Mouse (Mus musculus): Measurements from ENCODE around the gene Nrarp. TPM values are rescaled to one million over a fixed set of nuclear protein-coding genes. Genes with fewer than 3 reads are reported as not detected.

The Nrarp gene
- total RNA-seq, 1 experiment from 2014 or later = 2.2 TPM

DNA sequence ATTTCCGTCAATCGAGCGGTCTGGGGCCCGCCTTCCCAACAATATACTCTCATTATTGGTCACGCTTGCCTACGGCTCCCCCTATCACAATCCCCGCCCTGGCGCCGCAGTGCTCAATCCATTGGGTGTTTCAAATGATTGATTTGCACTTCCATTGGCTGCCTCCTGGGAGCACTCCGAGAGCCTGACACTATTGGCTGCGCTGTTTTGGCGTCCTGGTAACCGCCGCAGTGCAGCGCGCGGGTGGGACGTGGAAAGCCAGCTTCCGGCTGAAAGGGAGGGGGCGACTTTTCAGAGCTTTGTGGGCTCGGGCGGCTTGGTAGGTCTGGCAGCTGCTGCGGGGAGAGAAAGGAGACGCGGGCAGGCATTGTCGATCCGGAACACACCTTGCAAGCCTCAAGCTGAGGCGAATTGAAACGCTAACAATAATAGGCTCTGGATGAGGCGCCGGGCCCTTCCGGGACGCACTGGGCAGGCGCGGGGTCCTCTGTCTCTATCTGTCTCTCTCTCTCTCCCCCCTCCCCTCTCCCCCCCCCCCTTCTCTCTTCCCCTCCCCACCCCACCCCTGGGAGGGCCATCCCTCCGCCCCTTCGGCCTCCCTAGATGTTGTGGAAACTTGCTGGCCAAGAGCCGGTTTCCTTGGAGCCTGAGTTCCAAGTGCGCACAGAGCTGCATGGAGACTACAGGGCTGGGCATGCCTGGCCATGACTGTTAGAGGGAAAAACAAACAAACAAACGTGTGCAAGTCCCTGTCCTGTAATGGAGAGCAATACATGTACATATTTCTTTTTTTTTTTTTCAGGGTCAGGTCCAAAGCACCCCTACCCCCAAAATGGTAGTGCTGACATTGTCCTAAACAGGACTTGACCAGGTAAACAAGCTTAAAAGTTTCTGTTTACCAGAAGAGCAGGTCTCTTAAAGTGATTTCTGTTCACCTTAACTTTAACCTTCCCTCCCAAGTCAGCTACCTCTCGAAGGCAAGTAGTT lies 44.5 kb downstream of the Nrarp start:
- ATAC-seq (replicated peaks; ENCODE audit: low read depth, poor library complexity, severe bottlenecking) = peak; percentile 70

DNA sequence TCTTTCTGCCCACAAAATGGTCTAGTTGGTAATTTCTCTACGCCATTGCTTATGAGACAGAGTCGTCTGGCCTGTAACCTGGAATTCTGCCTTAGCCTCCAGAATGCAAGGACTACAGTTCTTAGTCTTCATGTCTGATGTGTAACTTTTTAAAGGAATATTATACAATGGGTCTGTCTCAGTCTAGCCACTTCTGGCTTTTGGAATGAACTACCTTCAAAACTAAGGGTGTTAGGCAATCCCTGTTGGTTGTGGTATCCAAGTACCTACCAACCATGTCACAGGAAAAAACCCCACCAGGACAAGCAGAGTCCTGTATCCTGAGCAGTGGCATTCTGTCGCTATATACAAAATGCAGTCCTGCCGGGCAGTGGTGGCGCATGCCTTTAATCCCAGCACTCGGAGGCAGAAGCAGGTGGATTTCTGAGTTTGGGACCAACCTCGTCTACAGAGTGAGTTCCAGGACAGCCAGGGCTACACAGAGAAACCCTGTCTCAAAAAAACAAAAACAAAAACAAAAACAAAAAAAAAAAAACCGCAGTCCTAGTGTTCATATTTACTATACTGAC lies 45.3 kb downstream of the Nrarp start:
- ATAC-seq (replicated peaks; ENCODE audit: low read depth, poor library complexity, severe bottlenecking) = no peak

- no peak for ATAC-seq (replicated peaks; ENCODE audit: low read depth, poor library complexity, severe bottlenecking)
Measured at GRCm38 (mm10) chr2:25226864-25227263, 46.3 kb downstream of the Nrarp start.

DNA sequence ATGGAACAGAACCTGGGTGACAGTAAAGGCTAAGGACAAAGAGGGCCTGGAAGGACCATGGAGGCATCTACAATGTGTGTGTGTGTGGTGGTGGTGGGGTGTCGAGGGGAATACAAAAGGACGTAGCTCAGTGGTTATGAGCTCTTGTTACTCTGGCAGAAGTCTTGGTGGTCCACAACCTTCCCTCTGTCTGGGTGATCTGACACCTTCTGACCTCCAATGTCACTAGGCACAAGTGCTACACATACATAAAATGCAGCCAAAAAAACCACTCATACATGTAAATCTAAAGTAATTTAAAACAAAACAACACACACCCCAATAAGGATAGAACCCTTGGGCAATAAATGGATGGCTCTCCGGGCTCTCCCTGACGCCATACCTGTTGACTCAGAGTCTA lies 46.8 kb downstream of the Nrarp start:
- ATAC-seq (replicated peaks; ENCODE audit: low read depth, poor library complexity, severe bottlenecking) = no peak

DNA sequence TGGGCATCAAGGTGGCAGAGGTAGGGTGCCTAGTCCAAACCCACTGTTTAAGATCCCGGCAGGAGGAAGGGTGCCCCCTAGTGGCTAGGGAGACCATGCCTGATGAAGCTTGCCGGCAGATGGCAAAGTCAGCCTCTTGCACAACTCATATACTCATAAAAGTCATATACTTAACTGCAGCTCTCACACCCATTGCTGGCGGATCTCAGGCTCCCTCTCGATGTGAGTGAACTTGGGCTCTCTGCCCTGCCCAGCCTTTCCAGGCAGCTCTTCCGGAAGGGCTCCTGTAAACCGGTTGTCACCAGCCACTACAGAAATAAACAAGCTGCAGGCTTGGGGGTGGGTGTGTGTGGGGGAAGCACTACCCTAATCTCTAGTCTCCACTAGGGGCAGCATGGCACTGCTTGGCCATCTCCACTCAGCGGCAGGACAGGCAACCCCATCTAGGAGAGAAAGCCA lies 47.9 kb downstream of the Nrarp start:
- ATAC-seq (replicated peaks; ENCODE audit: low read depth, poor library complexity, severe bottlenecking) = peak; percentile 49

DNA sequence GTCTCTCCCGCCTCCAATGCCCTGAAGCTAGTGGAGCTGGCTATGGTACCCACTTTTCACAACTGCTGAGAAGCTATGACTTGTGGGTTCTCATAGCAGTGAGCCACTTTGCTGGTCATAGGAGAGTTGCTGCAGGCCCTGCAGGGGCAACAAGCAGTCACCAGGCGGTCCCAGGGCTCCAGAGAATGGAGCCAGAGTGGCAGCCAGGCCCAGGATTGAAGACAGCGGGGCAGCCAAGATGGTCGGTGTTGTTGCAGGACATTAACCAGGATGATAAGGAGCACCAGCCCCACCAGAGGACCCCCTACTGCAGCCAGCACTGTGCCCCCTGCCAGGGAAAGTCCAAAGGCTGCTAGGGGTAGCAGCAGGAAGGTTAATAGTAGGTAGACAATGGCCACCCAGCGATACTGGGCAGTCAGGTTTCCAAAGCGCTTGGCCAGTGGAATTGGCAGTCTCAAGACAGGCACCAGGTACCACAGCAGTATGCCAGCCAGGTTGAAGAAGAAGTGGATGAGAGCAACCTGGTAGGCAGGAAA lies 48.5 kb downstream of the Nrarp start:
- ATAC-seq (replicated peaks; ENCODE audit: low read depth, poor library complexity, severe bottlenecking) = no peak

GRCm38 (mm10) chr2:25229582-25229981 lies 49.0 kb downstream of the Nrarp start:
- no peak for ATAC-seq (replicated peaks; ENCODE audit: low read depth, poor library complexity, severe bottlenecking)

DNA sequence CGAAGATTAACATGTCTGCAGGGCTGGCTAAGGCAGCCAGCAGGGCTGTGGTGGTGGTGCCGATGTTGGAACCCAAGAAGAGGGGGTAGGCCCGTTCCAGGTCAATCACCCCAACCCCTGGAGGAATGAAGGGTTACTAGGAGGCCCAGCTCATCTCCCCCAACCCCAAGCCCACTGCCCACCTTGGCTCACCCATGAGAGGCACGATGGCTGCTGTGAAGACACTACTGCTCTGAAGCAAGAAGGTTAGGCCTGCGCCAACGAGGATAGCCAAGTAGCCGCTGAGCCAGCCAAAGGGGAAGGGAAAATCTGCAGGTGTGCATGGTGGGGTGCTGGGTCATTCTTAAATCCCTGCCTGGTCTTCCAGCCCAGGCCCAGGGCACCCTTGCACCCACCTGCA lies 50.0 kb downstream of the Nrarp start:
- ATAC-seq (replicated peaks; ENCODE audit: low read depth, poor library complexity, severe bottlenecking) = no peak

DNA sequence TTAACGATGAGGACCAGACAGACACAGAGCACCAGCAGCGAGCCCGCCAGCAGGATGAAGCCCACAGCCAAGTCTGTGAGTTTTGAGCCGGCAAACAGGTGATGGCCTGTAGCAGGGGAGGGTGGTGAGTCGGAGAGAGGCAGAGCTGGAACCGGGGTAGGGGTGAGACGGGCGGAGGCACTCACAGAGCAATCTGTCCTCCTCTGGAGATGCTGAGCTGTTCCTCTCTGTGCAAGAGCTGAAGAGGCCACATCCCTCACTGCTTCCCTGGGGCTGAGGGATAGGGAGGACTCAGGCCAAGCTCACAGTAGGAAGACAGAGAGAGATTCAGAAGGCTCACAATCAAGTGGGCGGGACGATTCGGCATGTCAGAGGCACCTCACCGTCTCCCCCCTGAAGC lies 50.5 kb downstream of the Nrarp start:
- no peak for ATAC-seq (replicated peaks; ENCODE audit: low read depth, poor library complexity, severe bottlenecking)

Other genes starting within 250 kb of the Nrarp start
- 59.6 and 102 TPM in 2 replicates for gene Arrdc1, start 245.5 kb upstream of the Nrarp start, total RNA-seq (2017)
- 55.2 and 55.5 TPM in 2 replicates for gene Zmynd19, start 231.0 kb upstream of the Nrarp start, total RNA-seq (2017)
- gene Dph7, start 218.4 kb upstream of the Nrarp start, total RNA-seq (2017) = 17.4 and 21.8 TPM in 2 replicates
- 117 and 138 TPM in 2 replicates for gene Mrpl41, start 205.7 kb upstream of the Nrarp start, total RNA-seq (2017)
- 32.3 and 35.7 TPM in 2 replicates for gene Pnpla7, start 204.7 kb upstream of the Nrarp start, total RNA-seq (2017)
- 9.6 and 15.2 TPM in 2 replicates for gene Nsmf, start 126.4 kb upstream of the Nrarp start, total RNA-seq (2017)
- gene Entpd8, start 100.5 kb upstream of the Nrarp start, total RNA-seq (2017) = not detected in 2 replicates
- 0.09 TPM in 1 of 2 replicates, not detected in the other for gene Noxa1, start 85.6 kb upstream of the Nrarp start, total RNA-seq (2017)
- 15.7 and 18.1 TPM in 2 replicates for gene Tor4a, start 16.1 kb downstream of the Nrarp start, total RNA-seq (2017)
- gene Nelfb, start 30.7 kb downstream of the Nrarp start, total RNA-seq (2017) = 28.8 and 47.4 TPM in 2 replicates
- not detected in 2 replicates for gene Stpg3, start 33.9 kb downstream of the Nrarp start, total RNA-seq (2017)
- gene Fam166a, start 38.0 kb downstream of the Nrarp start, total RNA-seq (2017) = not detected in 2 replicates
- 486 and 513 TPM in 2 replicates for gene Tubb4b, start 43.9 kb downstream of the Nrarp start, total RNA-seq (2017)
- not detected in 2 replicates for gene Slc34a3, start 53.6 kb downstream of the Nrarp start, total RNA-seq (2017)
- gene Rnf224, start 56.0 kb downstream of the Nrarp start, total RNA-seq (2017) = not detected in 2 replicates
- 0.37 and 0.82 TPM in 2 replicates for gene Rnf208, start 61.5 kb downstream of the Nrarp start, total RNA-seq (2017)
- not detected in 2 replicates for gene Cysrt1, start 61.7 kb downstream of the Nrarp start, total RNA-seq (2017)
- 0.50 and 0.87 TPM in 2 replicates for gene AL732309.1, start 66.1 kb downstream of the Nrarp start, total RNA-seq (2017)
- gene Tmem203, start 74.7 kb downstream of the Nrarp start, total RNA-seq (2017) = 11.3 and 13.0 TPM in 2 replicates
- 12.4 and 17.0 TPM in 2 replicates for gene Tprn, start 81.9 kb downstream of the Nrarp start, total RNA-seq (2017)
- gene Ssna1, start 91.7 kb downstream of the Nrarp start, total RNA-seq (2017) = 65.1 and 73.3 TPM in 2 replicates
- gene Anapc2, start 91.7 kb downstream of the Nrarp start, total RNA-seq (2017) = 35.1 and 53.1 TPM in 2 replicates
- not detected in 2 replicates for gene Tmem210, start 107.4 kb downstream of the Nrarp start, total RNA-seq (2017)
- gene Lrrc26, start 109.2 kb downstream of the Nrarp start, total RNA-seq (2017) = not detected in 2 replicates
- gene Grin1, start 138.4 kb downstream of the Nrarp start, total RNA-seq (2017) = not detected in 2 replicates
- gene Man1b1, start 151.6 kb downstream of the Nrarp start, total RNA-seq (2017) = 40.8 and 41.3 TPM in 2 replicates
- gene Dpp7, start 175.6 kb downstream of the Nrarp start, total RNA-seq (2017) = 13.3 and 19.2 TPM in 2 replicates
- gene Uap1l1, start 184.9 kb downstream of the Nrarp start, total RNA-seq (2017) = 8.5 and 8.9 TPM in 2 replicates
- gene Sapcd2, start 191.6 kb downstream of the Nrarp start, total RNA-seq (2017) = 15.1 and 17.4 TPM in 2 replicates
- not detected in 2 replicates for gene Entpd2, start 215.1 kb downstream of the Nrarp start, total RNA-seq (2017)
- gene Npdc1, start 218.6 kb downstream of the Nrarp start, total RNA-seq (2017) = 0.64 TPM in 1 of 2 replicates, not detected in the other
- 23.5 and 27.8 TPM in 2 replicates for gene Fut7, start 242.5 kb downstream of the Nrarp start, total RNA-seq (2017)
- gene Abca2, start 247.9 kb downstream of the Nrarp start, total RNA-seq (2017) = 31.5 and 49.9 TPM in 2 replicates